Mouse (Mus musculus) limb, embryonic 11.5 days (tissue): ENCODE results near the gene Neurl1a. TPM values are rescaled to one million over a fixed set of nuclear protein-coding genes. Genes with fewer than 3 reads are reported as not detected.
A peak's percentile ranks its signal among the peaks of the same experiment; 100 is the strongest.

ENCODE experiments used
- ATAC-seq: fragments of 200-750 bp; cut with Nextera tagmentation; 2 replicates; pipeline ENCODE4 v1.8.0; 2017; ENCODE audit warnings: low read depth; ENCODE audit not compliant: insufficient number of reproducible peaks, low FRiP score, low TSS enrichment
- DNase-seq: peaks from one replicate; pipeline ENCODE4 v3.0.0-alpha.2; 2015; ENCODE audit warnings: low spot score
- H3K27ac ChIP-seq: fragments of 300-500 bp; sonication (generic); replicated peaks from 2 replicates; pipeline ENCODE4 v1.5.1; 2014; ENCODE audit warnings: low read depth, mild to moderate bottlenecking, low read length
- H3K27me3 ChIP-seq: fragments of 300-500 bp; sonication (generic); 2 replicates; pipeline ENCODE4 v1.6.1; 2014; ENCODE audit warnings: mild to moderate bottlenecking, low read length, mixed read lengths; ENCODE audit not compliant: control insufficient read depth, insufficient read depth
- H3K36me3 ChIP-seq: fragments of 300-500 bp; sonication (generic); 2 replicates; pipeline ENCODE4 v1.6.1; 2014; ENCODE audit warnings: mild to moderate bottlenecking, low read length, moderate library complexity, mixed read lengths; ENCODE audit not compliant: control insufficient read depth, insufficient read depth
- H3K4me1 ChIP-seq: fragments of 300-500 bp; sonication (generic); 2 replicates; pipeline ENCODE4 v1.6.1; 2014; ENCODE audit warnings: low read length, mixed read lengths; ENCODE audit not compliant: control insufficient read depth, insufficient read depth
- H3K4me2 ChIP-seq: fragments of 300-500 bp; sonication (generic); 2 replicates; pipeline ENCODE4 v1.6.1; 2014; ENCODE audit warnings: low read depth, mild to moderate bottlenecking, moderate library complexity; ENCODE audit not compliant: severe bottlenecking
- H3K4me3 ChIP-seq: fragments of 300-500 bp; sonication (generic); 2 replicates; pipeline ENCODE4 v1.5.1; 2014; ENCODE audit warnings: low read depth, low read length
- H3K9ac ChIP-seq: fragments of 300-500 bp; sonication (generic); 2 replicates; pipeline ENCODE4 v1.6.1; 2014; ENCODE audit warnings: mild to moderate bottlenecking, low read length
- H3K9me3 ChIP-seq: fragments of 300-500 bp; sonication (generic); 2 replicates; pipeline ENCODE4 v1.6.1; 2016; ENCODE audit warnings: low read length; ENCODE audit not compliant: control insufficient read depth
- WGBS: fragments of 180-500 bp; shearing (Covaris S2); extraction: QIAGEN DNeasy Blood & Tissue Kit; methylation state at CpG from one replicate; pipeline ENCODE4 v1.1.7; 2014; 5-methylcytosine and 5-hydroxymethylcytosine counted together
- polyA plus RNA-seq: library from polyadenylated mRNA; unstranded; fragments of >200 nt; fragmentation: Nextera tagmentation; extraction: Ambion mirVana; gene quantifications from 2 replicates; pipeline ENCODE4 v1.2.1, GENCODE M21; 2014

Neurl1a gene
- polyA plus RNA-seq, 1 experiment from 2014 or later: 5.0 TPM

DNA sequence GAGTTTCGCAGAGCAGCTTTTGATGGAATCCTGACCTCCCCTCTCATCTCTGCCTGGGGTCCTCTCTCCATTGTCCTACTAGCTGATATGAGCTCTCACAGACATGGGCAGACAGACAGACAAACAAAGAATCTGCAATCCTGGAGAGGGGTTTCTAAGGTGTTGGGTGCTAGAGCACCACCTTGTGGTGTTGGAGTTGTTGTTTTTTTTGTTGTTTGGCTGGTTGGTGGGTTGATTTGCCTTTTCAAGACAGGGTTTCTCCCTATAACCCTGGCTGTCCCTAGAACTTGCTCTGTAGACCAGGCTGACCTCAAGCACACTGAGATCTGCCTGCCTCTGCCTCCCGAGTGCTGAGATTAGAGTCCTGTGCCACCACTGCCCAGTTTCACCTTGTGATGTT is 3.1 kb upstream of the Neurl1a start:
- WGBS: 71% methylated on average over 2 of the region's 2 CpGs
- Histone ChIP-seq H3K27me3 (peaks cover 16% of the 10 kb centered on the region), H3K9me3 (no peaks in the 10 kb centered on the region), H3K27ac (no peak overlapping the region), H3K4me2 (no peak overlapping the region), H3K4me3 (no peak overlapping the region), H3K36me3 (no peaks in the 10 kb centered on the region), H3K9ac (no peak overlapping the region), H3K4me1 (peaks cover 8% of the 10 kb centered on the region; the same call in 1 of the 2 replicates)
- ATAC-seq (no peak), DNase-seq (no peak)

DNA sequence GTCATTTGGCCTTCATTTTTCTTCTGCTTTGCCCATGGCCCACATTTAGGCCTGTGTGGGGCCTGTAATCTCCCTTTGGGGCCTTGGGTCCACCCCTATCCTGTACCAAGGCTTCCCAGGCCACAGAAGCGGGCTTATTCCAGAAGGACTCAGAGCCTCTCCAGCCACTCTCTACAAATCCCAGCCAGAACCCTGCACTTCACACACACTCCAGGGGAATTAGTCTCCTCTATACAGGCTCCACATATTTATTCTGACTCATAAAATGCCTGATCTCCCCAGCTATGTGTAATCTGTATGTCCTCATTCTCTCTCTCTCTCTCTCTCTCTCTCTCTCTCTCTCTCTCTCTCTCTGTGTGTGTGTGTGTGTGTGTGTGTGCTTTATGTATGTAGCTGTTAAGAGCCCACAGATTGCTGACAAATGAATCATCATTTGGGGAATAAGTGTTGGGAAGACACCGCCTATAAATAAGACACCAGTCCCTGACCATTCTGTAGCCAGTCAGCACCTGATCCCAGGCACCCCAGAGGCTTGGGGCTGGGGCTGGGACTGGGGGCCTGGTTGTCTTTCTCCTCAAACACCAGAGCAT is 1.6 kb upstream of the Neurl1a start:
- Histone ChIP-seq H3K4me2 (no peak overlapping the region), H3K27me3 (peaks cover 20% of the 10 kb centered on the region), H3K36me3 (no peaks in the 10 kb centered on the region), H3K9ac (no peak overlapping the region), H3K9me3 (no peaks in the 10 kb centered on the region), H3K4me1 (peaks cover 8% of the 10 kb centered on the region; the same call in 1 of the 2 replicates), H3K27ac (no peak overlapping the region), H3K4me3 (no peak overlapping the region)
- DNase-seq (no peak), ATAC-seq (no peak)
- WGBS: 88% methylated on average over 2 of the region's 2 CpGs

DNA sequence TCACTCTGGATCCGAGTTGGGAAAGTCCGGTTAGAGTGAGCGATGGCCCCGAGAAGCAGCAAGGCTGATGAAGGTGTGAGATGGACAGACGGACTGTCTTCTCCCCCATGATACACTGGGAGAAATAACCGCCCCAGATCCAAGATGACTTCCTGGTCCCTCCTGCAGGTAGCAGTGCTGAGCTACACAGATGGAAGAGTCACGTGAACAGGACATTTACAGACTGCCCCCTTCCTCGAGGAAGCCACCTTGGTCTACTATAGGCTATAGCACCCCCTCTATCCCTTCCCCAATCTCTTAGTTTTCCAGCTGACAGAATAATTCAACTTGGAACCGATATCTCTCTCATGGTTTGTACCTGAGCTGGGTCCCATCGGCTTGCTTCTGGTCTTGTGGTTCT is 619 bp upstream of the Neurl1a start:
- H3K36me3 ChIP-seq: no peaks in the 10 kb centered on the region
- peaks cover 8% of the 10 kb centered on the region; the same call in 1 of the 2 replicates for H3K4me1 ChIP-seq
- H3K4me3 ChIP-seq: peak overlapping the region; percentile 63; the same call in 1 of the 2 replicates
- peak overlapping the region; percentile 100; the same call in 1 of the 2 replicates for H3K4me2 ChIP-seq
- no peaks in the 10 kb centered on the region for H3K9me3 ChIP-seq
- H3K9ac ChIP-seq: no peak overlapping the region
- peaks cover 20% of the 10 kb centered on the region for H3K27me3 ChIP-seq
- H3K27ac ChIP-seq: no peak overlapping the region
- DNase-seq (peak; percentile 56), ATAC-seq (no peak)
- WGBS: 21% methylated on average over 10 of the region's 10 CpGs

DNA sequence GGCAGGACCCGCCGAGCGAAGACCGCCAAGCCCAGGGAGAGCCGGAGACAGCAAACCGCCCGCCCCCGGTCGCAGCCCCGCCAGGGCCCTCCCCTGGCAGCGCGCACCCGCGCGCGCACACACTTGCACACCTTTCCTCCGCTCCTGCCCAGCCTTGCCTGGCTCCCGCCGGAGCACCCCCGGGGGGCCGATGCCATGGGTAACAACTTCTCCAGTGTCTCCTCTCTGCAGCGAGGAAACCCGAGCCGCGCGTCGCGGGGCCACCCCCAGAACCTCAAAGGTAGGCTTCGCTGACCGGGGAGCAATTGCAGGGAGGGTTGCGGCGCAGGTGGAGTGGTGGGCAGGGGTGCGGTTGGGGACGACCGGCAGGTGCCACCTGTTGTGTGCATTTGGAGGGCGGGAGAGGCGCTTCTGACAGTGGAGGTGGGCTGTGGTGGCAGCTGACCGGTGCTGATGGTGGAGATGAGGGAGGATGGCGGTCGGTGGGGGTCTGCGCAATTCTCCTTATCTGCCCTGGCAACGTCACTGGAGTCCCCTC is 721 bp downstream of the Neurl1a start:
- Histone ChIP-seq H3K4me1 (peaks cover 8% of the 10 kb centered on the region; the same call in 1 of the 2 replicates), H3K27me3 (peaks cover 20% of the 10 kb centered on the region), H3K36me3 (no peaks in the 10 kb centered on the region), H3K9me3 (no peaks in the 10 kb centered on the region), H3K9ac (peak overlapping the region; percentile 63), H3K4me3 (peak overlapping the region; percentile 63), H3K4me2 (peak overlapping the region; percentile 100), H3K27ac (no peak overlapping the region)
- under 1% methylated on average over 38 of the region's 42 CpGs for WGBS
- ATAC-seq: no peak
- peak; percentile 63 for DNase-seq

DNA sequence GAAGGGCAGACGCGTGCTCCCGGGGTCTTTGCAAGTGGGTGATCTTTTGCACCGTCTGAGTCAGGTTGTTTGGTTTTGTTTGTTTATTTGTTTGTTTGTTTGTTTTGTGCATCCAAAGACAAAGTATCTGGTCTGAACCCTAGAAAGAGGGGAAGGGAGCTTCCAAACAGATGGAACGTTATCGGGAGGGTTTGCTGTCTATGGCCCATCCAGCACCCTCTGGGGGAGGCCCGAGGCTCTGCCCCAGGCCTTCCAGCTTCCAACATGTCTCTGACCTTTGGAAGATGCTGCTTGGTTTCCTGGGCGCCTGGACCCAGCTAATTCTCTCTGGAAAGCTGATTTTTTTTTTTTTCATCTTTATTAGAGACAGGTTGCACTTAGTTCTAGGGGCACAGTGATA is 1.4 kb downstream of the Neurl1a start:
- H3K27ac ChIP-seq: no peak overlapping the region
- peak overlapping the region; percentile 100 for H3K4me2 ChIP-seq
- no peak for DNase-seq
- no peak overlapping the region for H3K4me3 ChIP-seq
- no peak for ATAC-seq
- peaks cover 8% of the 10 kb centered on the region; the same call in 1 of the 2 replicates for H3K4me1 ChIP-seq
- no peak overlapping the region for H3K9ac ChIP-seq
- H3K9me3 ChIP-seq: no peaks in the 10 kb centered on the region
- H3K27me3 ChIP-seq: peaks cover 20% of the 10 kb centered on the region
- 18% methylated on average over 8 of the region's 8 CpGs for WGBS
- no peaks in the 10 kb centered on the region for H3K36me3 ChIP-seq

DNA sequence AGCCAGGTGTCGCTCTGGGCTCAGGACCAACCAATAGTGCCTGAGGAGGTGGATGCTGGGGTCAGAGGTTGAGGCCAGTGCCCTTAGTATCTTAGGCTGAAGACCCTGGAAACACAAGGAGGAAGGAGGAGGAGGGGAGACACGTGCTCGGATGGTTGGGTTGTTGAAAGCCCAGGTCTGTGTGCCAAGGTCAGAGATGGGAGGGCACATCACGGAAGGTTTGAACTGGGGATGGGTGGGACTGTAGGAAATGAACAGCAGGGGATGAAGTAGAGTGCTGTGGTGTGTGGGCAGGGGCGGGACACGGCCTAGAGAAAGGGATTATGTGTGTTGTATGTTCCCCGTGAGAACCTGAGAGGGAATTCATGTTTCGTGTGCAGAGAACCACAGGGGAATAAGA is 5.6 kb downstream of the Neurl1a start:
- H3K4me1 ChIP-seq: peaks cover 12% of the 10 kb centered on the region
- H3K4me3 ChIP-seq: no peak overlapping the region
- H3K4me2 ChIP-seq: no peak overlapping the region
- no peaks in the 10 kb centered on the region for H3K9me3 ChIP-seq
- H3K27ac ChIP-seq: no peak overlapping the region
- ATAC-seq (no peak), DNase-seq (no peak)
- WGBS: 66% methylated on average over 8 of the region's 8 CpGs
- H3K9ac ChIP-seq: no peak overlapping the region
- peaks cover 17% of the 10 kb centered on the region for H3K27me3 ChIP-seq
- H3K36me3 ChIP-seq: no peaks in the 10 kb centered on the region

DNA sequence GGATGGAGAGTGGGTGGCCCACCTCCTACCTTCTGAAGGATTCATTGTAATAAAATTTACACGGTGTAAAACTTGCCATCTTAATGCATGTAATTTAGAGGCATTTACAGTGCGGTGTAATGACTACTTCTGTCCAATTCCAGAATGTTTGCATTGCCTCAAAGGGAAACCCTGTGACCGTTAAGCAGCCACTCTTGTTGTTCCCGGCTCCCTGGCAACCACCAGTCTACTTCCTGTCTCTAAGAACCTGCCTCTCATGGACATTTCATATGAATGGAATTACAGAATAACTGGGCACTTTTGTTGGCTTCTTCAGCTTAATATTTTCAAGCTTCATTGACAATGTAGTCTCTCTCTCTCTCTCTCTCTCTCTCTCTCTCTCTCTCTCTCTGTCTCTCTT is 6.1 kb downstream of the Neurl1a start:
- peaks cover 12% of the 10 kb centered on the region for H3K27me3 ChIP-seq
- H3K27ac ChIP-seq: no peak overlapping the region
- ATAC-seq (no peak), DNase-seq (no peak)
- 52% methylated on average over 4 of the region's 4 CpGs for WGBS
- H3K4me2 ChIP-seq: no peak overlapping the region
- no peaks in the 10 kb centered on the region for H3K9me3 ChIP-seq
- H3K4me1 ChIP-seq: peaks cover 7% of the 10 kb centered on the region
- H3K4me3 ChIP-seq: no peak overlapping the region
- no peaks in the 10 kb centered on the region for H3K36me3 ChIP-seq
- no peak overlapping the region for H3K9ac ChIP-seq

DNA sequence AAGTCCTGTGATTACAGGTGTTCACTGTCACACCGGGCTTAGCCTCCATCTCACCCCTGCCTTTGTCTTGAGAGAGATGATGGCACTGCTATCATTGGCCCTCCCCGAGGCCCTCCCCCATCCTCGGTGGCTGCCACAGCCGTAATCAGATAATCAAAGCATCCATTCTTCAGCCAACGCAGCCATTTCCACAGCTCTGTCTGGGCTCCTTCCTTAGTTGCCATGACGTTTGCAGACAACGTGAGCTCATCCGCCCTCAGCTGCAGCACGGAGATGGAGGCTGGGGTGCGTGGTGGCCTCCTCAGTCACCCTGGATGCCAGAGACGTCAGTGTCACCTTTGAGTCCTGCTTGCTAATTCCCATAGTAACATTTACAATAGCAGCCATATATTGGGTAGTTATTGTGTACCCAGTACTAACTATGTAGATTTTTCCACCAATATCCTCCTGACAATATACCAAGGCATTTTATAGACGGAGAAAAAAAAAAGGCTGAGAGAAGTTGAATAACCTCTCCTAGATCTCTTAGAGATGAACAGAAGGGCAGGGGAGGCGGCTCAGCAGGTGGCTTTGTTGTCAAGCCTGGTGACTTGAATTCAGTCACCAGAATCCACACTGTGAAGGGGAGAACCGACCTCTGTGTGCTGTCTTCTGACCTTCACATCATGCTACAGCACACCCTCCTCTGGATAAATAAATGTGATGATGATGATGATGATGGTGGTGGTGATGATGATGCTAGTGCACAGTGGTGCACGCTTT is 8.1 kb downstream of the Neurl1a start:
- Histone ChIP-seq H3K9me3 (no peaks in the 10 kb centered on the region), H3K4me2 (no peak overlapping the region), H3K4me1 (peaks cover 4% of the 10 kb centered on the region; the same call in 1 of the 2 replicates), H3K36me3 (no peaks in the 10 kb centered on the region), H3K27me3 (no peaks in the 10 kb centered on the region), H3K4me3 (no peak overlapping the region), H3K9ac (no peak overlapping the region), H3K27ac (no peak overlapping the region)
- ATAC-seq (no peak), DNase-seq (no peak)
- 54% methylated on average over 15 of the region's 15 CpGs for WGBS
